Mouse (Mus musculus) heart, embryonic 15.5 days (tissue): ENCODE measurements at regions not wholly inside any gene's neighbourhood (a gene's known extent, or its start where the extent isn't known, plus 50 kb on each side); places are given as distances from the start of the nearest gene placed in this dataset.

Source experiments
- ATAC-seq: fragments of 200-750 bp; cut with Nextera tagmentation; replicated peaks from 2 replicates; pipeline ENCODE4 v1.8.0; 2017; ENCODE audit warnings: low read depth, moderate TSS enrichment; ENCODE audit not compliant: insufficient number of reproducible peaks, insufficient read depth, low FRiP score
- H3K27ac ChIP-seq: fragments of 300-500 bp; sonication (generic); 2 replicates; pipeline ENCODE4 v1.5.1; 2015; ENCODE audit warnings: mild to moderate bottlenecking, inconsistent platforms
- H3K27me3 ChIP-seq: fragments of 300-500 bp; sonication (generic); 2 replicates; pipeline ENCODE4 v1.6.1; 2015; ENCODE audit warnings: inconsistent platforms
- H3K36me3 ChIP-seq: fragments of 300-500 bp; sonication (generic); 2 replicates; pipeline ENCODE4 v1.6.1; 2015; ENCODE audit warnings: mild to moderate bottlenecking, inconsistent platforms
- H3K4me1 ChIP-seq: fragments of 300-500 bp; sonication (generic); replicated peaks from 2 replicates; pipeline ENCODE4 v1.6.1; 2015; ENCODE audit warnings: inconsistent platforms
- H3K4me2 ChIP-seq: fragments of 300-500 bp; sonication (generic); 2 replicates; pipeline ENCODE4 v1.6.1; 2015; ENCODE audit warnings: inconsistent platforms, mild to moderate bottlenecking, moderate library complexity
- H3K4me3 ChIP-seq: fragments of 300-500 bp; sonication (generic); 2 replicates; pipeline ENCODE4 v1.5.1; 2015; ENCODE audit warnings: mild to moderate bottlenecking, inconsistent platforms
- H3K9ac ChIP-seq: fragments of 300-500 bp; sonication (generic); 2 replicates; pipeline ENCODE4 v1.6.1; 2015; ENCODE audit warnings: mild to moderate bottlenecking, inconsistent platforms
- H3K9me3 ChIP-seq: fragments of 300-500 bp; sonication (generic); replicated peaks from 2 replicates; pipeline ENCODE4 v1.6.1; 2016; ENCODE audit warnings: inconsistent platforms
- WGBS: fragments of 180-500 bp; shearing (Covaris S2); methylation state at CpG from one replicate; pipeline ENCODE4 v1.1.7; 2015; ENCODE audit warnings: mixed read lengths; 5-methylcytosine and 5-hydroxymethylcytosine counted together

DNA sequence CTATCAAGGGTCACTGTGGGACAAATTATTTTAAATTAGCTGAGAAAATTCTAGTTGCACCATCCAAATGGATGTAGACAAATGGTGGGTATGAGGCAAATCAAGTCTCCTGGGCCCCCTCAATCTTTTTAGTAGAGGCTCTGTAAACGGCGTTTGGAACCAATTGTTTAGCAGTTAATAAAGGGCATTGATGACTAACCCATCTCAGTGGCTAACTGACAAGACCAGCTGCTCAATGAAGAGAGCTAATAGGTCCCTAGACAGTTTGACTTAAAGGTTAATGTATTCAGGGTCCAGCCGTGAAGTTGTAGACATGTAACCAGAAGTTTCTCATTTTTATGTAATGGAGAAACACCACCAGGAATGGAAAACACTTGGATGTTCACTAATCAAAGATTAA, 332.6 kb upstream of the Gm21961 start:
- no peaks in the 10 kb centered on the region for H3K9me3 ChIP-seq
- WGBS, result 80% methylated on average over 3 of the region's 3 CpGs

DNA sequence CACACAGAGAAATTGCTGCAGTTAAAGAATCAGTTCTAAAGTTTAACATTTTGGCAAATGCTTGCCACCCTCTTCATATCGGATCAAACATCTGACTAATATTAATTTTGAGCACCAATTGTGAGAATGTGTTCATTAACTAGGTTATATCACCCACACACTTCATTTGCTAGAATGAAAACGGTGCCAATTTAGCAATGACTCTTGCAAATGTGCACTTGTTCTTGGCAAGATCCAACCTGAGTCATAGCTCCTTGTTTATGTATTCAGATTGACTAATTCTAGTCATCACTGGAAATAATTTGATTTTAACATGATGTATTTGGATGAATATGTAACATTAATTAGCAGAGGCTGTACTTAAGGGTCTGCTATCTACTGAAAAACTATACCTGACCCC, 327.8 kb upstream of the Gm21961 start:
- Histone ChIP-seq H3K36me3 (no peaks in the 10 kb centered on the region), H3K9me3 (no peaks in the 10 kb centered on the region), H3K4me3 (no peak overlapping the region), H3K4me1 (no peaks in the 10 kb centered on the region), H3K27me3 (no peaks in the 10 kb centered on the region), H3K9ac (no peak overlapping the region), H3K4me2 (no peak overlapping the region), H3K27ac (no peak overlapping the region)
- WGBS, result 63% methylated on average over 2 of the region's 2 CpGs
- no peak for ATAC-seq

More for the DNA sequence above, 332.6 kb upstream of the Gm21961 start:
- no peaks in the 10 kb centered on the region for H3K27me3 ChIP-seq
- no peak overlapping the region for H3K4me2 ChIP-seq
- no peaks in the 10 kb centered on the region for H3K36me3 ChIP-seq
- no peak for ATAC-seq
- no peak overlapping the region for H3K4me3 ChIP-seq
- H3K4me1 ChIP-seq, result no peaks in the 10 kb centered on the region
- H3K9ac ChIP-seq, result no peak overlapping the region
- no peak overlapping the region for H3K27ac ChIP-seq

DNA sequence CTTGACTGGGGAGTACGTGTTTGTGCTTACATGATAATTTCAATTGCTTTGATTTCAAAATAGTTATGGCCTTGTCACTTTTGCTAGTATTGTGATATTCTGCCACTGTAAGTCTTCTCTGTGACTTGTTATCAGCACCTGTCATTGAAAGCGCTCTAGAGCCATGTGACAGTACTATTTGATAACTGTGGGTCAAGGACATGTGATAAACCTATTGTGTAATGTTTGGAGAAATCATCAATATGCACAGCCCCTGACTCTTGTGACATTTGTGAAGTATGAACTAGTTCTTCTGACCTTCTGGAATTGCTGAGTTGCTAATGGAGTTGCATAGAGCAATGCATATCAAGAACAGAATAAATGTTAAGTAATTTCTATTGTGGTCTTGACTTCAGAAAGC, 319.4 kb upstream of the Gm21961 start:
- 69% methylated on average over 2 of the region's 2 CpGs for WGBS
- Histone ChIP-seq H3K27me3 (no peaks in the 10 kb centered on the region), H3K9ac (no peak overlapping the region), H3K36me3 (no peaks in the 10 kb centered on the region), H3K4me3 (no peak overlapping the region), H3K4me2 (no peak overlapping the region), H3K4me1 (no peaks in the 10 kb centered on the region), H3K27ac (no peak overlapping the region), H3K9me3 (no peaks in the 10 kb centered on the region)
- no peak for ATAC-seq

DNA sequence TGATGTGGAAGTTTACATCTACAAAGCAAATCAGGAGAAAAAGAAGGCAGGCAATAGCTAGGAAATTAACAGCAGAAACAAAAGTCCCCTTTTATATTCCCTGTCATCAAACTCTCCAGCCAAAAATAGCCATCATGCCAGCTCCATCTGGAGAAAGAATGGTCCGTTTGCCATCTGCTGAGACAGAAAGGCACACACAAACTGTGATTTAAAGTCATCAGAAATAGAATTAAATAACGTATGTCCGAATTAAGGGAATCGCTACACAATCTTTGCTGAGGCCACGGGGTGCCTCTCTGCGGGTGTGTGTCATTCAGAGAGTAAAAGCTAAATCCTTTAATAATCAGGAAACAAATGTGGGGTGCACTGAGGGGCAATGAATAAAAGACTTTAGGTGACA, 293.4 kb upstream of the Gm21961 start:
- Histone ChIP-seq H3K27ac (no peak overlapping the region), H3K9me3 (no peaks in the 10 kb centered on the region), H3K27me3 (no peaks in the 10 kb centered on the region), H3K4me2 (no peak overlapping the region), H3K4me3 (no peak overlapping the region), H3K4me1 (no peaks in the 10 kb centered on the region), H3K36me3 (no peaks in the 10 kb centered on the region), H3K9ac (no peak overlapping the region)
- 73% methylated on average over 6 of the region's 6 CpGs for WGBS
- no peak for ATAC-seq

GRCm38 (mm10) chr15:65258816-65259215, 244.1 kb upstream of the Gm21961 start:
- Histone ChIP-seq H3K27me3 (no peaks in the 10 kb centered on the region), H3K9me3 (no peaks in the 10 kb centered on the region), H3K36me3 (no peaks in the 10 kb centered on the region), H3K27ac (no peak overlapping the region), H3K4me2 (no peak overlapping the region), H3K4me1 (no peaks in the 10 kb centered on the region), H3K4me3 (no peak overlapping the region), H3K9ac (no peak overlapping the region)
- ATAC-seq, result no peak

- H3K27me3 ChIP-seq, result no peaks in the 10 kb centered on the region
- peak; percentile 72 for ATAC-seq
- H3K36me3 ChIP-seq, result no peaks in the 10 kb centered on the region
- H3K4me2 ChIP-seq, result no peak overlapping the region
- no peak overlapping the region for H3K4me3 ChIP-seq
- H3K4me1 ChIP-seq, result no peaks in the 10 kb centered on the region
- H3K9ac ChIP-seq, result no peak overlapping the region
- H3K9me3 ChIP-seq, result no peaks in the 10 kb centered on the region
- H3K27ac ChIP-seq, result no peak overlapping the region
These were observed 207.8 kb upstream of the Gm21961 start for GRCm38 (mm10) chr15:65222504-65222903.

- Histone ChIP-seq H3K9me3 (no peaks in the 10 kb centered on the region), H3K4me2 (no peak overlapping the region), H3K4me1 (no peaks in the 10 kb centered on the region), H3K27ac (no peak overlapping the region), H3K9ac (no peak overlapping the region), H3K4me3 (no peak overlapping the region), H3K27me3 (no peaks in the 10 kb centered on the region), H3K36me3 (no peaks in the 10 kb centered on the region)
- no peak for ATAC-seq
- WGBS, result 92% methylated on average over 2 of the region's 2 CpGs
These were observed 203.2 kb upstream of the Gm21961 start for GRCm38 (mm10) chr15:65217908-65218307.

- Histone ChIP-seq H3K4me2 (no peak overlapping the region), H3K9ac (no peak overlapping the region), H3K4me1 (no peaks in the 10 kb centered on the region), H3K36me3 (no peaks in the 10 kb centered on the region), H3K9me3 (no peaks in the 10 kb centered on the region), H3K4me3 (no peak overlapping the region), H3K27ac (no peak overlapping the region), H3K27me3 (no peaks in the 10 kb centered on the region)
- ATAC-seq, result no peak
- WGBS, result 64% methylated on average over 3 of the region's 3 CpGs
These were observed 181.6 kb upstream of the Gm21961 start for GRCm38 (mm10) chr15:65196307-65196706.

DNA sequence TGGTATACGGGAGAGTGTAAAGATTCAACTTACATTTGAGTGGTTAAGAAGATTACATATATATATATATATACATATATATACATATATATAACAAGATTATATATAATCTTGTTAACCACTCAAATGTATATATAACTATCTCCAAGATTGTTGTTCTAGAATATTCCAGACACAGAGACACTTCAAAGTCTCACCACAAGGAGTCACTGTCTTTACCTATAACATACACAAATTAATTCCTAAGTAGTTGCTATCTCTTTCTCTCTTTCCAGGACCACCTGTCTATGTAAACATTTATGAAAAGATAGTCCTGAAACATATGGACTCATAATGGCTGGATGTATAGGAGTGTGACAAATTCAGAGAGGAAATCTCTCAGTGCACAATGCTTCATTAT, 178.9 kb upstream of the Gm21961 start:
- WGBS, result 98% methylated on average over 1 of the region's 1 CpGs
- Histone ChIP-seq H3K4me3 (no peak overlapping the region), H3K27me3 (no peaks in the 10 kb centered on the region), H3K27ac (no peak overlapping the region), H3K9me3 (no peaks in the 10 kb centered on the region), H3K9ac (no peak overlapping the region), H3K4me1 (no peaks in the 10 kb centered on the region), H3K36me3 (no peaks in the 10 kb centered on the region), H3K4me2 (no peak overlapping the region)
- no peak for ATAC-seq
